Mouse (Mus musculus) G1E (cell line): Measurements from ENCODE around the gene Tcf3. TPM values are rescaled to one million over a fixed set of nuclear protein-coding genes. Genes with fewer than 3 reads are reported as not detected.

Source experiments
- ATAC-seq: 2 replicates; pipeline ENCODE4 v1.8.0; 2016; ENCODE audit warnings: mild to moderate bottlenecking; ENCODE audit not compliant: insufficient number of reproducible peaks, poor library complexity, low FRiP score, severe bottlenecking; ENCODE audit errors: extremely low read depth
- DNase-seq: peaks from one replicate; pipeline ENCODE4 v3.0.0; 2012; ENCODE audit warnings: low spot score
- H3K27me3 ChIP-seq: 2 replicates; pipeline ENCODE4 v1.6.1; 2012; ENCODE audit warnings: mild to moderate bottlenecking, low read length, inconsistent platforms; ENCODE audit not compliant: insufficient read depth
- H3K36me3 ChIP-seq: replicated peaks from 2 replicates; pipeline ENCODE3; 2012; ENCODE audit warnings: mild to moderate bottlenecking, inconsistent platforms
- H3K4me1 ChIP-seq: 2 replicates; pipeline ENCODE4 v1.6.1; 2012; ENCODE audit warnings: low read depth, low read length, inconsistent platforms, mixed read lengths; ENCODE audit not compliant: insufficient read depth
- H3K4me3 ChIP-seq: 2 replicates; pipeline ENCODE4 v1.5.1; 2012; ENCODE audit warnings: low read depth, mild to moderate bottlenecking, inconsistent platforms, low read length, moderate library complexity, mixed read lengths
- H3K9me3 ChIP-seq: replicated peaks from 2 replicates; pipeline ENCODE4 v1.6.1; 2012; ENCODE audit warnings: inconsistent platforms
- CTCF ChIP-seq: IDR thresholded peaks from 2 replicates; pipeline ENCODE4 v1.5.1; 2012; ENCODE audit warnings: low read depth, low read length, inconsistent platforms, mixed read lengths
- GATA1 ChIP-seq: IDR thresholded peaks from 2 replicates; pipeline ENCODE4 v1.6.1; 2012; ENCODE audit warnings: borderline replicate concordance, low read length, inconsistent platforms, mixed read lengths
- GATA2 ChIP-seq: IDR thresholded peaks from 2 replicates; pipeline ENCODE4 v1.6.1; 2012; ENCODE audit warnings: low read depth, low read length, inconsistent platforms, borderline replicate concordance
- POLR2AphosphoS5 ChIP-seq: IDR thresholded peaks from 2 replicates; pipeline ENCODE4 v1.6.1; 2012; ENCODE audit warnings: low read depth, low read length, inconsistent platforms; ENCODE audit not compliant: insufficient replicate concordance
- TAL1 ChIP-seq: conservative IDR thresholded peaks from 2 replicates; pipeline ENCODE4 v1.6.1; 2012; ENCODE audit warnings: low read depth, low read length, inconsistent platforms, mixed read lengths
- polyA plus RNA-seq: library from polyadenylated mRNA; stranded (reverse); fragments of >175 nt; gene quantifications from 2 replicates; pipeline ENCODE4 v1.2.3, GENCODE M21; 2012
- total RNA-seq, 2 experiments: library from RNA; stranded (forward) in 1 of 2; stranded (reverse) in 1 of 2; fragments of 200-1000 nt in 1 of 2; fragments of >200 nt in 1 of 2; fragmentation: Nextera tagmentation in 1 of 2; gene quantifications; 2 replicates each; pipeline ENCODE4 v1.2.3; 2014 to 2017

Tcf3 gene
- total and polyA plus RNA-seq, 3 experiments: 70.0 to 1,090 (median 152) TPM

- no peak for ATAC-seq
- Histone ChIP-seq H3K36me3 (peaks cover 39% of the 10 kb centered on the region), H3K4me1 (peaks cover 69% of the 10 kb centered on the region), H3K27me3 (peaks cover 2% of the 10 kb centered on the region; the same call in 1 of the 2 replicates), H3K4me3 (peak overlapping the region; percentile 97), H3K9me3 (no peaks in the 10 kb centered on the region)
- TF ChIP-seq GATA1 (no peak), GATA2 (no peak), POLR2AphosphoS5 (no peak), CTCF (no peak), TAL1 (no peak)
- DNase-seq: no peak
Observed at GRCm38 (mm10) chr10:80432936-80433512, 423 bp downstream of the Tcf3 start.

DNA sequence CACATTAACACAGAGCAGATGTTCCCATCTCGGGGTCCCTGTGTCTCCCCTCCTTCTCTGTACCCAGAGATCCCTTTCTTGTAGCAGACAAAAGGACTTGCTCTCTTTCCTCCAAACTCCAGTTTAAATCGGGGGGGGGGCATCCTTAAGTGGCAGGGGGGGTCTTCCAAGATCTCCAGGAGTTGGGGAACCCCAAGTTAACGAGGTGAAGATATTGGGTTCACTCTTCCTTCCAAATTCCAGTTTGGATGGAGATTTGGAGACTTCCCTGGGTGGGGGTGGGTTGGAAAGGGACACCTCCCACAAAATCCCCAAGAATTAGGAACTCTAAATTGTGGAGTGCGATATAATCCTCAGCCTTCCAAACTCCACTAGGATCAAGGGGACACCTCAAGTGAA lies 1.1 kb downstream of the Tcf3 start:
- DNase-seq (no peak), ATAC-seq (no peak)
- H3K4me3 ChIP-seq: peak overlapping the region; percentile 97
- TF ChIP-seq GATA2: no peak
- no peak for TF ChIP-seq GATA1
- TF ChIP-seq POLR2AphosphoS5: no peak
- TF ChIP-seq TAL1: no peak
- no peak for TF ChIP-seq CTCF
- H3K4me1 ChIP-seq: peaks cover 70% of the 10 kb centered on the region
- H3K27me3 ChIP-seq: no peaks in the 10 kb centered on the region
- H3K36me3 ChIP-seq: peaks cover 46% of the 10 kb centered on the region
- H3K9me3 ChIP-seq: no peaks in the 10 kb centered on the region

DNA sequence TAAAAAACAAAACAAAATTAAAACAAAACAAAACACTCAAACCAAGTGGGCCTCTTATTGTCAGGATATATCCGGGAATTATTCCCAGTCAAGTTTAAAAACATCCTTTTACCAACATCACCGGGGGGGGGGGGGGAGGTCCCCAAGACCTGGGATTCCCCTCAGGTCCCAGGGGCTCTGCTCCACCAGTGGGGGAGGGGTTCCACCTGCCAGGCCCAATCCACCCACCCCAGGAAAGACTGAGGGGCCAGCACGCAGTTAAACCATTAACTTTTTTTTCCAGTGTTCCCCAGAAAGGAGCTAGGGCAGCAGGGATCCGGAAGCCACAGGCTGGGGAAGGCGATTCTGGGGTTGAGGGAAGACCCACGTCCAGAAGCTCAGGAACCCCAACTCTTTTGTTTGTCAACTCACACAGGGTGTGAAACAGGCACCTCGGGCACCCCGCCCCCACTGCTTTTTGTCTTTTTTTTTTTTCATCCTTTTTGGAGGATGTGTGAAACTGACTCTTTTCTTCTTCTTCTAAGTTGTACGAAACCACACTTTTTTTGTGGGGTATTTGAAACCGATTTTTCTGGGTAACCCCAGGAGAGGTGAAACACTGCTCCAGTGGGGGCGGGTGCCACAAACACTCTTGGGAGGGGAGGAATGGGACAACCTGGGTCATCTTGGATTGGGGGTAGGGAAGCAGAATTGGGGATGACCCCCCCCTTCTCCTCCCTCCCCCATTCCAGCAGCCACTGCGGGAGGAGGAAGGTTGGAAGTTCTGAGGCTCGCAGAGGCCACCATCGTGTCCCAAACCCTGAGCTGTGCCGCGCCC lies 1.7 kb downstream of the Tcf3 start:
- H3K36me3 ChIP-seq: peaks cover 52% of the 10 kb centered on the region
- TF ChIP-seq TAL1: no peak
- no peak for TF ChIP-seq POLR2AphosphoS5
- no peak for TF ChIP-seq GATA2
- TF ChIP-seq GATA1: no peak
- no peak for TF ChIP-seq CTCF
- DNase-seq: no peak
- H3K27me3 ChIP-seq: no peaks in the 10 kb centered on the region; the same call in 1 of the 2 replicates
- peak overlapping the region; percentile 97 for H3K4me3 ChIP-seq
- peaks cover 76% of the 10 kb centered on the region for H3K4me1 ChIP-seq
- ATAC-seq: no peak
- peaks cover 5% of the 10 kb centered on the region; the same call in 1 of the 2 replicates for H3K9me3 ChIP-seq

DNA sequence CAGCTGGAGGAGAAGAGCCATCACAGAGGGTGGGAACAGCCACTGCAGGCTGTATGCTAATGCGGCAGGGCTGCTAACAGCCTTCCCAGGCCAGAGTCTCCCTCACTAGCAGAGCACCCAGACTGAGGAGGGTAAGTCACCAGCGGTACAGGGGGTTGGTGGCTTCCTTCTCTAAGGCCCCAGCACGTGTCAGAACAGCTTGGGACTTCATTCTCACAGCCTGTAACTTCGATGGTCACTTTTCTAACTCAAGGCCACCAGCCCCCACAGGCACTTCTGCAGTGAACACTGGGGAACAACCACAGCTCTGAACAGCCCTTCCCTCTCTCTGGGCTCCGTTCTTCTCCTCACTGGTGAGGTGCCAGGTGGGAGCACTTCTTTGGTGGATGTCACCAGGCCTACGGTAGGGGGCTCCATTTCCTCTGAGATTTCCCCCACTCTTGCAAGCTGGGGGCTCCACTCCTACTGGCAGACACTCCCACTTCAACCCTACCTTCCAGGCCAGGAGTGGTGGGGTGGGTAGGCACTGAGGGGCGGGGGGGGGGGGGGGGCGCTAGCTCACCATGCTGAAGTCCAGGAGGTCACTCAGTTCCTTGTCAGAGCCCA lies 3.0 kb downstream of the Tcf3 start:
- Histone ChIP-seq H3K27me3 (no peaks in the 10 kb centered on the region; the same call in 1 of the 2 replicates), H3K4me1 (peaks cover 69% of the 10 kb centered on the region), H3K9me3 (peaks cover 12% of the 10 kb centered on the region; the same call in 1 of the 2 replicates), H3K4me3 (peak overlapping the region; percentile 97; the same call in 1 of the 2 replicates), H3K36me3 (peaks cover 65% of the 10 kb centered on the region)
- TF ChIP-seq GATA1 (no peak), CTCF (no peak), GATA2 (no peak), POLR2AphosphoS5 (no peak), TAL1 (no peak)
- DNase-seq (no peak), ATAC-seq (no peak)

GRCm38 (mm10) chr10:80429800-80430199 lies 3.6 kb downstream of the Tcf3 start:
- TF ChIP-seq GATA2 (no peak), TAL1 (no peak), POLR2AphosphoS5 (no peak), CTCF (no peak), GATA1 (no peak)
- peaks cover 66% of the 10 kb centered on the region for H3K4me1 ChIP-seq
- H3K4me3 ChIP-seq: peak overlapping the region; percentile 27; the same call in 1 of the 2 replicates
- H3K36me3 ChIP-seq: peaks cover 72% of the 10 kb centered on the region
- no peaks in the 10 kb centered on the region; the same call in 1 of the 2 replicates for H3K27me3 ChIP-seq
- H3K9me3 ChIP-seq: peaks cover 16% of the 10 kb centered on the region
- DNase-seq: no peak
- no peak for ATAC-seq

- Histone ChIP-seq H3K4me3 (no peak overlapping the region), H3K4me1 (peaks cover 86% of the 10 kb centered on the region), H3K9me3 (peaks cover 16% of the 10 kb centered on the region), H3K27me3 (no peaks in the 10 kb centered on the region; the same call in 1 of the 2 replicates), H3K36me3 (peaks cover 97% of the 10 kb centered on the region)
- DNase-seq: no peak
- ATAC-seq: no peak
- TF ChIP-seq TAL1 (no peak), GATA2 (no peak)
Observed at GRCm38 (mm10) chr10:80425041-80425440, 8.4 kb downstream of the Tcf3 start.
